Comparison of ENCODE assay signal across 9 mouse cellular contexts in the genomic region with DNA sequence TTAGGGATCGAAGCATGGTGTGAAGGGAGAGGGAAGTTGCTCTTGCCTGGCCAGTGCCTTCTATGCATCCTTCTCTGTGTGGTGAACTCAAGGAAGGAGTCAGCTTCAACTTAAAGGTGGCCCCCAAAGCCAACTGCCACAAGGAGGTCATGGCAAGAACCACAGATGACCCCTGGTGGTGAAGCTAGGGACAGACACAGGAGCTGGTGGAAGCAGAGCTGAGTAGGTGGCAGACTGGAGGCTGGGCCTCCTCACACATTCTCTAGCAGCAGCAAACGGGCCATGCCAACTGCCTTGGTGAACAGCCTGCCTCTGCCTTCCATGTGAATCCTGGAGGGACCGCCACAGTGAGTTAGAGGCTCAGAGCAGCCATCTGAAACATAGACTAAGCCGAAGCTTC. TPM values are rescaled to one million over a fixed set of nuclear protein-coding genes. Genes with fewer than 3 reads are reported as not detected.
DNase-seq lines count a peak whose midpoint lies in the region; ATAC-seq and TF ChIP-seq lines count a peak whose summit lies in the region.
"Had no signal": no experiment of that assay in that cellular context is flagged by ENCODE, and none has a peak within 500 bp of the region (broad histone marks: within the 10 kb centered on the region; RNA-seq: fewer than 3 reads in every experiment).

No protein-coding gene starts in this region.

- in situ Hi-C loops in CH12.LX (cut with MboI; ENCODE audit: low pct_ligation_motif_present, low pct_unique_long_range_greater_than_20kb, low sequenced_read_pairs) = no loop called here

- intact Hi-C loops in gastrocnemius, adult 2 months (cut with DNase I) = loop anchor here (1.0 to 2.0 kb wide), 2 partner anchors 23 to 112 kb away; partner anchors contain the start of gene Afap1l2

- TF ChIP-seq CTCF in CH12.LX (conservative IDR thresholded peaks at IDR 0.05 in 1 of 2, IDR thresholded peaks at IDR 0.05 in 1 of 2; ENCODE audit: low read depth in 2 of 2, low read length in 2 of 2) = peak; percentile 62 to 98
- peak; percentile 88 for TF ChIP-seq CTCF in gastrocnemius, adult 2 months (IDR thresholded peaks at IDR 0.05)
- TF ChIP-seq CTCF in lung, adult 2 months (IDR thresholded peaks at IDR 0.05; ENCODE audit: insufficient read depth, low read length) = peak; percentile 89

- no peaks in the 10 kb centered on the region for H3K79me2 ChIP-seq in CH12.LX (replicated peaks; ENCODE audit: control insufficient read depth, extremely low read depth, insufficient read depth, poor library complexity, severe bottlenecking)

- H3K9me3 ChIP-seq in CH12.LX (replicated peaks; ENCODE audit: low read length) = peaks cover 5% of the 10 kb centered on the region
- H3K9me3 ChIP-seq: stomach, embryonic 15.5 days had no signal

- no peaks in the 10 kb centered on the region for H3K27me3 ChIP-seq in CH12.LX (replicated peaks)
- H3K27me3 ChIP-seq: stomach, embryonic 15.5 days had no signal

- TF ChIP-seq POLR2A in CH12.LX (IDR thresholded peaks at IDR 0.05; ENCODE audit: low read depth, low read length) = no peak
- TF ChIP-seq POLR2A in lung, adult 2 months (IDR thresholded peaks at IDR 0.05; ENCODE audit: borderline replicate concordance, extremely low read depth, low read depth, low read length) = peak; percentile 8; the same call in 1 of the 2 replicates

- WGBS in lung, adult 2 months = 64% methylated on average over 4 of the region's 4 CpGs

- no peak overlapping the region for H3K4me3 ChIP-seq in CH12.LX (replicated peaks in 1 of 3; ENCODE audit: low read depth in 2 of 3, low read length in 2 of 3, poor library complexity in 1 of 3)
- no peak overlapping the region for H3K4me3 ChIP-seq in gastrocnemius, adult 2 months
- no peak overlapping the region for H3K4me3 ChIP-seq in lung, adult 2 months (replicated peaks; ENCODE audit: extremely low read depth, low read depth, low read length)
- H3K4me3 ChIP-seq: stomach, embryonic 15.5 days had no signal

- DNase-seq in 3T3-L1 (ENCODE audit: low read depth, low spot score) = peak; percentile 81
- DNase-seq in CH12.LX (ENCODE audit: extremely low read depth) = peak; percentile 73
- DNase-seq in cerebellum, adult 18-20 months = peak; percentile 67 to 76
- peak; percentile 74 for DNase-seq in gastrocnemius, adult 2 months
- DNase-seq in kidney, postnatal 14 days = peak; percentile 82
- DNase-seq in lung, adult 2 months = peak; percentile 63
- DNase-seq in right cerebral cortex, postnatal 25 days = peak; percentile 51

- H3K4me1 ChIP-seq in CH12.LX (ENCODE audit: control insufficient read depth in 1 of 2, insufficient read depth in 2 of 2) = peaks cover 16 to 28% of the 10 kb centered on the region in 2 experiments
- peaks cover 24% of the 10 kb centered on the region for H3K4me1 ChIP-seq in lung, adult 2 months (ENCODE audit: control insufficient read depth, insufficient read depth, low read length)

- dilution Hi-C loops in CH12.LX (cut with MboI; ENCODE audit: extremely low pct_ligation_motif_present, extremely low pct_unique_long_range_greater_than_20kb, low sequenced_read_pairs) = no loop called here

- no peak overlapping the region for H3K27ac ChIP-seq in CH12.LX (ENCODE audit: insufficient read depth, low read depth)
- H3K27ac ChIP-seq in gastrocnemius, adult 2 months = peak overlapping the region; percentile 38
- H3K27ac ChIP-seq: stomach, embryonic 15.5 days had no signal

- H3K4me2 ChIP-seq in CH12.LX (ENCODE audit: insufficient read depth, low read depth, poor library complexity, severe bottlenecking) = no peak overlapping the region
- H3K4me2 ChIP-seq: stomach, embryonic 15.5 days had no signal

- no peaks in the 10 kb centered on the region for H3K36me3 ChIP-seq in CH12.LX (replicated peaks in 1 of 2; ENCODE audit: control insufficient read depth in 1 of 2, insufficient read depth in 1 of 2, low read length in 1 of 2)
- H3K36me3 ChIP-seq: stomach, embryonic 15.5 days had no signal

- TF ChIP-seq EP300 in CH12.LX (IDR thresholded peaks at IDR 0.05; ENCODE audit: low read length) = no peak

- peak; percentile 97 for TF ChIP-seq RAD21 in CH12.LX (IDR thresholded peaks at IDR 0.05; ENCODE audit: low read depth, low read length)

- no peak overlapping the region for H3K9ac ChIP-seq in CH12.LX (ENCODE audit: insufficient read depth, low read depth)
- H3K9ac ChIP-seq: stomach, embryonic 15.5 days had no signal

- ATAC-seq in megakaryocyte, adult 5-6 weeks (ENCODE audit: poor library complexity, severe bottlenecking) = no peak

TF ChIP-seq in CH12.LX, 34 proteins besides CTCF, POLR2A, EP300 and RAD21:
- TF ChIP-seq ZNF384 (IDR thresholded peaks at IDR 0.05; ENCODE audit: low read depth, low read length) (no peak), JUND (conservative IDR thresholded peaks at IDR 0.05; ENCODE audit: low read depth, low read length) (no peak), ETS1 (conservative IDR thresholded peaks at IDR 0.05; ENCODE audit: low read depth, low read length) (no peak), JUN (IDR thresholded peaks at IDR 0.05; ENCODE audit: insufficient read depth, low read depth, low read length) (no peak), ZKSCAN1 (IDR thresholded peaks at IDR 0.05; ENCODE audit: borderline replicate concordance, low read depth, low read length) (no peak), MAZ (IDR thresholded peaks at IDR 0.05; ENCODE audit: low read depth, low read length) (peak; percentile 79), E2F4 (IDR thresholded peaks at IDR 0.05; ENCODE audit: insufficient replicate concordance, low read depth, low read length) (no peak), MAX (IDR thresholded peaks at IDR 0.05; ENCODE audit: low read length) (peak; percentile 15; the same call in 1 of the 2 replicates), MYC (IDR thresholded peaks at IDR 0.05; ENCODE audit: low read depth, low read length) (0 out of 2 replicates have a peak, but pooled peaks have one; percentile 15), SMC3 (IDR thresholded peaks at IDR 0.05; ENCODE audit: low read depth, low read length) (peak; percentile 100), ZC3H11A (IDR thresholded peaks at IDR 0.05; ENCODE audit: low read depth, low read length) (peak; percentile 94), ELF1 (IDR thresholded peaks at IDR 0.05; ENCODE audit: low read depth, low read length) (no peak; the same call in 1 of the 2 replicates), BHLHE40 (IDR thresholded peaks at IDR 0.05; ENCODE audit: low read depth, low read length) (peak; percentile 30; the same call in 1 of the 2 replicates)

RNA-seq across cellular contexts. Expression of gene Afap1l2, which starts 23.6 kb away (rescaled TPM):
- total RNA-seq in CH12.LX (2012; rRNA removed) = 2.6 and 3.1 TPM in 2 replicates
- 0.17 and 0.22 TPM in 2 replicates for total RNA-seq in CH12.LX (2014; rRNA removed)
- polyA plus RNA-seq in CH12.LX (2012; ENCODE audit: insufficient read length, low read depth) = 0.44 and 0.48 TPM in 2 replicates
- 1 to 10 TPM; 1.6 TPM for total RNA-seq in gastrocnemius, adult 2 months (2021)
- polyA plus RNA-seq in lung, adult 2 months (2012; rRNA removed) = 7.0 and 10.0 TPM in 2 replicates
- total RNA-seq in megakaryocyte, adult 5-6 weeks (2015) = not detected in 2 replicates
- not detected in 2 replicates for total RNA-seq in megakaryocyte, adult 5-6 weeks (2017)
